Mouse (Mus musculus) urinary bladder, postnatal 25 days (tissue): ENCODE measurements around the gene Acacb.

Experiments
- DNase-seq: peaks from one replicate; pipeline ENCODE4 v3.0.0; 2022; ENCODE audit warnings: low spot score

Acacb gene

GRCm38 (mm10) chr5:114146028-114146888, at the start of gene Acacb:
Gene Acacb (plus strand): TSS chr5:114146535.
- no peak for DNase-seq

GRCm38 (mm10) chr5:114099709-114100389, 46.5 kb upstream of the Acacb start:
- DNase-seq, result peak; percentile 88

DNA sequence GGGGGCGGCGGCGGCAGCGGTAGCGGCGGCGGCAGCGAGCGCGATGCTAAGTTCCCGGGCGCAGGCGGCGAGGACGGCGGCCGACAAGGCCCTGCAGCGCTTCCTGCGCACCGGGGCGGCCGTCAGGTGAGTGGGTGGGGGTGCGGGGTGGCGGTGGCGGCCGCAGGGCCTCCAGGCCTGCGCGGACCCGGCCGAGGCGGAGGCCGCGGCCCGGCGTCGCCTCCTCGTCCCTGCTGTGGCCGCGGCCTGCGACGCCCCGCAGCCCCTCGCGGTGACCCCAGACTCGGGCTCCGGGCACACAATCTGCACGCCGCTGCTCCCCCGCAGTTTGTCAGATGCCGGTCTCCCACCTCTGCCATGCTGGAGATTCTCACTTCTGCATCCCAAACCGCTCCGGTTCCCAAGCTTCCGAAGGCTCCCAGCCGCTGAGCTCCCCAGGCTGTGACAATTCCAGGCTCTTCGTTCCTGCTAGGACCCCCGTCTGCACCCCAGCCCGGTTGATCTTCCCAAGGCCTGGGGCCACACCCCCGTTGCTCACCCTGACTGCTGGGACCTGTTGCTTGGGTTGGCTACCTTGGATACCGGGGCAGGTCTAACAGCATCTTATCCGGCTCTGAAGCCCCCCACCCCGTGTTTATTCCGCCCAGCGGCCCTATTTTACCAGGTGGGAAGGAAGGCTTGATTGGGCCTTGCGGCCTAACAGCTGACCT, 45.8 kb upstream of the Acacb start:
- peak; percentile 7 for DNase-seq

DNA sequence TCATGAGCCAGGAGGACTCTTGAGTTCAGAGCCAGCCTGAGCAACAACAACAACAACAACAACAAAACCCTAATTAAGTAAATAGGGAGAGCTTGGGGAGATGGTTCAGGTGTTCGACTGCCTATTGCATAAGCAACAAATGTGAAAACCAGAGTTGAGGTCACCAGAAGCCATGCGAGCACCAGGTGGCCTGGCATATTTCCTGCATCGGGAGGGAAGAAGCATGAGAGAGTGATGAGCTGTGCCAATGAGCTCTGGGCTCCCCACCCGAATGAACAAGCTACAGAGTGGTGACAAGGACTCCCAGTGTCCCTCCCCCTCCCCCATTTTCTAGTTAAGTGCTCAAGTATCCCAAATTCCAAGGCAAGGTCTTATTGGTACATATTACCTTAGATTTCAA, 44.5 kb upstream of the Acacb start:
- no peak for DNase-seq

GRCm38 (mm10) chr5:114102807-114103206, 43.5 kb upstream of the Acacb start:
- DNase-seq, result no peak

- no peak for DNase-seq
Measured at GRCm38 (mm10) chr5:114106391-114106935, 39.9 kb upstream of the Acacb start.

- DNase-seq, result no peak
Measured at GRCm38 (mm10) chr5:114113334-114113733, 33.0 kb upstream of the Acacb start.

- DNase-seq, result no peak
Measured at GRCm38 (mm10) chr5:114115030-114115429, 31.3 kb upstream of the Acacb start.

DNA sequence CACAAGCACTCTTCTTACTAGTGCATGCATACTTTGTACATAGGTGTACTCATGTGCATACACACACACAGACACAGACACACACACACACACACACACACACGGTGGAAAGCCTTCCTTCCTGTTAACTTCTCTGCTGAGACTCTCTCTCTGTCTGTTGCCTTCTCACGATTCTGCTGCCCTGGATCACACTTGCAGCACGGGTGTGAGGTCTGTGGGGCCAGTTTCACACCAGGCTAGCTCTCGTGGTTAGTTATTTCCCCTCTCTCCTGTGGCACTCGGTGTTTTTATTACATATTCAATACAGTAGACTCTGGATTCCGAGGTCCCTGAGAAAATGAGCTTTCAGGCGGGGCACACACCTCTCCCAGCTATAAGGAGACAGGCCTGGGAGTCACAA, 29.7 kb upstream of the Acacb start:
- no peak for DNase-seq

- no peak for DNase-seq
Measured at GRCm38 (mm10) chr5:114119806-114120205, 26.5 kb upstream of the Acacb start.

DNA sequence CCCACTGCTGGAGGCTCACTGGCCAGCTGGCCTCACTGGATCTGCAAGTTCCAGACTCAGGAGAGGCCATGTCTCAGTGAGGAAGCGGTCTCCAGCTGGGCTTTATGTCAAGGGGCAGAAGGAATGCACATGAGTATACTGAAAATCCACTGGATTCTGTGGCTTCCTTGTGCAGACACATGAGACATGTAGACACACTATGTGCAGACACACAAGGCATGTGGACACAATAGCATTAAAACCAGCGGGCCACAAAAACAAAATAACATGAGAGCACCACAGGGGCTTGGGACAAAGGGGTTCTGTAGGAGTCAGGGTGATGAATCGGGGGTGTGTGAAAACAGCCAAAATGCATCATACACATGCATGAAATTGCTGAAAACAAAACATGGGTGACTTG, 20.3 kb upstream of the Acacb start:
- no peak for DNase-seq

DNA sequence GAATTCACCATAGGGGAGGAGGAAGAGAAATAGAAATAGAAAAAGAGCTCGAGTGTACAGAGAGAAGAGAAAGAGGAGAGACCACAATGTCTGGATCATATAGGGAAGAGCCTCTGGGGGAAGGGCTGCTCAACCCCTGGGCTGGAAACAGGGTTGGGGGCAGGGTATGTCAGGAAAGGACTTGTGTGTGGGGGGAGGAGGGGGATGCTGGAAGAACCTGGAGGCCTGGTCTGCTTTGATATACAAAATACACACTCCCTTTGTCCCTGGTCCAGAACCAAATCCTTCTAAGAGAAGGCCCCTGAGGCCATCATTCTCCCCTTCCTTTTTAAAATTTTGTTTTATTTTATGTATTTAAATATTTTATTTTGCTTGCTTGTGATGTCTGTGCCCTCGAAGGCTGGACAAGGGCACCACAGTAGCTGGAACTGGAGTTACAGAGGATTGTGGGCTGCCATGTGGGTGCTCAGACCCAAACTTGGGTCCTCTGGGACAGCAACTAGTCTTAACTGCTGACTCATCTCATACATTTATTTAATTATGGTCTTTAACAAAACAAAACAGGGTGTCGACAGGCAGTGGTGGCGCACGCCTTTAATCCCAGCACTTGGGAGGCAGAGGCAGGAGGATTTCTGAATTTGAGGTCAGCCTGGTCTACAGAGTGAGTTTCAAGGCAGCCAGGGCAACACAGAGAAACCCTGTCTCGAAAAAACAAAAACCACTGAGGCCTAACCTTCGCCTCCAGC, 19.7 kb upstream of the Acacb start:
- no peak for DNase-seq

DNA sequence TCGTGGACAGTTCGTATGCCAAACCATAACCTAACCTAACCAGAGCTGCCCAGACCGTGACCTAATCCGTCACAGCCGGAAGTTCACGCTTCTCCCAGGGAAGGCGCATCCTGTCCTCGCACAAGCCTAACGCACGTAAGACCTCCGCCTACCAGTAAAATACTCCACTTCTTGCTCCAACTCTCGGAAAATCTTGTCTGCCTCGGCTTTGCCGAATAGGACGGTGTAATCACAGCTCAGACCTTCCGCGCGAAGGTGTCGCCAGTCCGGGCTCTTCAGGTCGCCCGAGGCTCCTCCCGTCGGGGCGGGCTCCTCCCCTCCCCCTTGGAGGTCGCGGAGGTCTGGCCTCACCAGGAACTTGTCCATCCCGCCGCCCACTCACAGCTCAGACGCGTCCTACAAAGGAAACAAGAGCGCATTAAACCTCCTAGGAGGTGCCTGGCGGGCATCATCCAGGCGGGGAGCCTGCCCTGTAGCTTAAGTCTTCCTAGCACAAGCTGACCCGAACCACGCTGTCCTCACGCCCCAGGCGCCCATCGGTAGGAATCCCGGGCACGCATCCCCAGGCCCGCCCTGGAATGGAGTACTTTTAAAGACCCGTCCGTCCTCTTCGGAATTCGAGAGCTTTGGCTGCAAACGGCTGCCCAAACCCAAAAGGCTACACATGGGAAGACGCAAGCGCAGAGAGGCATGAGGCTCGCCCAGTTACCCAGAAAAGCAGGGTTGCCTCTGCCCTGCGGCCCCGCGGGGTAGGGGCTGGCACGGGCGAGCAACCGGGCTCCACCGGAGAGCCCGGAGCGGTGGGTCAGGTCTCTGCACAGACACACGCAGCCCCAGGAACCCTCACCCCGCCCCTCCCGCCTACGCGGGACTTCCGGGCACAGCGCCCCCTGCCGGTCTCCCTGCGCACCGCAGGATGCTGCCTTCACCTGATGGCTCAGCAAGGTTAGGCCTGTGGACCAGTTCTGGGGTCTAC, 18.7 kb upstream of the Acacb start, which contains the start of gene Alkbh2:
Gene Alkbh2 (minus strand): TSS at position 845 of the 976 bp plus-strand sequence.
- peak; percentile 88 for DNase-seq

GRCm38 (mm10) chr5:114129550-114130210, 16.7 kb upstream of the Acacb start:
- DNase-seq, result no peak

DNA sequence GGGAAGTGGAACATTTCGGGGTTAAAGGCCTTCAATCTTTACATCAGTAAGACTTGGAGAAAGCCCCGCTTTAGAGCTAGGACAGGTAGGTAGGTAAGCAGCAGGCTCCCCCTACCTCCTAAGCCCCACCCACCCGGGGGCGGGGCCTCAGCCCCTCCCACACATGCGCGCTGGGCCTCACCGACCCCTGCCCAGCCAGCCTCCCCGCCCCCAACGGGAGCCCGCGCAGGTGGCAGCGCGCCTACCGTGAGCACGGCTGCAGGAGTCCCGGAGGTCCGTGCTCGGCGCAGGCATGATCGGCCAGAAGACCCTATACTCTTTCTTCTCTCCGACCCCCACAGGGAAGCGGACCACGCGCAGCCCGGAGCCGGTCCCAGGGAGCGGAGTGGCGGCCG, 16.1 kb upstream of the Acacb start, which contains the start of gene Ung:
Gene Ung (plus strand): TSS at position 176 of the 395 bp plus-strand sequence.
- DNase-seq, result peak; percentile 60

GRCm38 (mm10) chr5:114130698-114131520, 15.4 kb upstream of the Acacb start:
- peak; percentile 90 for DNase-seq

- peak; percentile 33 for DNase-seq
Measured at GRCm38 (mm10) chr5:114131521-114131840, 14.9 kb upstream of the Acacb start.

DNA sequence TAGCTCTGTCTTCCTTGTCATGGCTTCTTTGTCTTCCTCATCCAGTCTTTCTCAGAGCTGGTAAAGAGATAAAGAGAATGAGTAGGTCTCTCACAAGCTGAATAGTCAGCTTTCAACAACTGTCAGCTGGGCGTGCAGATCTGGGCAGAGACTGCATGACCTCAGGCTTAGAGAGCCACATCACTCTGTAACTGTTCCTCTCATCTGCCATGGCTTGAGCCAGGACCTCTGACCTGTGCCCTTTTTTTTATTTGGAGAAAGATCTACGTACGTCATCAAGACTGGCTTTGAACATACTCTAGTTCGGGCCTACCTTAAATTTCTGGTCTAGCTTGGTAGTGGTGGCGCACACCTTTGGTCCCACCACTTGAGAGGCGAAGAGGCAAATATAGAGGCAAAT, 13.5 kb upstream of the Acacb start:
- DNase-seq, result no peak

GRCm38 (mm10) chr5:114134091-114134534, 12.2 kb upstream of the Acacb start:
- peak; percentile 34 for DNase-seq
